In genomic region chr8:72331631-72332030, GRCm38 (mm10) we compare ENCODE assay signal across 20 mouse cellular contexts. TPM values are rescaled to one million over a fixed set of nuclear protein-coding genes. Genes with fewer than 3 reads are reported as not detected.
A peak's percentile ranks its signal among the peaks of the same experiment; 100 is the strongest.
DNase-seq lines count a peak whose midpoint lies in the region; ATAC-seq and TF ChIP-seq lines count a peak whose summit lies in the region.
"Had no signal": no experiment of that assay in that cellular context is flagged by ENCODE, and none has a peak within 500 bp of the region (broad histone marks: within the 10 kb centered on the region; RNA-seq: fewer than 3 reads in every experiment).

No protein-coding gene starts in this region.

- peaks cover 10% of the 10 kb centered on the region; the same call in 1 of the 2 replicates for H3K36me3 ChIP-seq in heart, embryonic 10.5 days
- H3K36me3 ChIP-seq in spleen, adult 2 months (ENCODE audit: control insufficient read depth, insufficient read depth, low read length) = no peaks in the 10 kb centered on the region
- H3K36me3 ChIP-seq in heart, embryonic 15.5 days = peaks cover 9% of the 10 kb centered on the region
- H3K36me3 ChIP-seq: lung, embryonic 15.5 days had no signal

- no peak for TF ChIP-seq CTCF in spleen, adult 2 months (IDR thresholded peaks at IDR 0.05; ENCODE audit: extremely low read depth, insufficient read depth, insufficient read length, insufficient replicate concordance)

- no peak for TF ChIP-seq POLR2A in spleen, adult 2 months (IDR thresholded peaks at IDR 0.05; ENCODE audit: low read depth, low read length)

- H3K4me3 ChIP-seq in heart, embryonic 10.5 days = no peak overlapping the region
- no peak overlapping the region for H3K4me3 ChIP-seq in spleen, adult 2 months (ENCODE audit: extremely low read depth, insufficient read depth, insufficient read length)
- no peak overlapping the region for H3K4me3 ChIP-seq in heart, embryonic 15.5 days
- H3K4me3 ChIP-seq: erythroblast, embryonic 14.5 days; limb, embryonic 13.5 days; liver, embryonic 13.5 days; lung, embryonic 15.5 days; neural tube, embryonic 12.5 days had no signal

- H3K27ac ChIP-seq in heart, embryonic 10.5 days = no peak overlapping the region
- 0 out of 2 replicates have a peak overlapping the region, but pooled peaks have one; percentile 28 for H3K27ac ChIP-seq in spleen, adult 2 months (ENCODE audit: insufficient read depth, low read length)
- H3K27ac ChIP-seq in heart, embryonic 15.5 days = peak overlapping the region; percentile 53
- H3K27ac ChIP-seq: hindbrain, postnatal 0 days; limb, embryonic 13.5 days; liver, embryonic 13.5 days; lung, embryonic 15.5 days; neural tube, embryonic 12.5 days had no signal

- H3K9ac ChIP-seq in heart, embryonic 15.5 days = no peak overlapping the region
- H3K9ac ChIP-seq: limb, embryonic 13.5 days; liver, embryonic 13.5 days; lung, embryonic 15.5 days; neural tube, embryonic 12.5 days had no signal

- H3K4me1 ChIP-seq in heart, embryonic 10.5 days = peaks cover 8% of the 10 kb centered on the region; the same call in 1 of the 2 replicates
- peaks cover 14% of the 10 kb centered on the region; the same call in 1 of the 2 replicates for H3K4me1 ChIP-seq in spleen, adult 2 months (ENCODE audit: control insufficient read depth, insufficient read depth, insufficient read length)
- H3K4me1 ChIP-seq in heart, embryonic 15.5 days (replicated peaks) = peaks cover 7% of the 10 kb centered on the region; the same call in 1 of the 2 replicates
- H3K4me1 ChIP-seq: limb, embryonic 13.5 days; liver, embryonic 13.5 days; lung, embryonic 15.5 days; neural tube, embryonic 12.5 days had no signal

- H3K27me3 ChIP-seq in heart, embryonic 10.5 days (ENCODE audit: insufficient read depth, poor library complexity, severe bottlenecking) = no peaks in the 10 kb centered on the region; the same call in 1 of the 2 replicates
- H3K27me3 ChIP-seq in spleen, adult 2 months (ENCODE audit: control insufficient read depth, insufficient read depth, low read length) = no peaks in the 10 kb centered on the region
- no peaks in the 10 kb centered on the region for H3K27me3 ChIP-seq in heart, embryonic 15.5 days
- H3K27me3 ChIP-seq: limb, embryonic 13.5 days; liver, embryonic 13.5 days; lung, embryonic 15.5 days; neural tube, embryonic 12.5 days had no signal

- H3K9me3 ChIP-seq in heart, embryonic 10.5 days = no peaks in the 10 kb centered on the region
- H3K9me3 ChIP-seq in heart, embryonic 15.5 days (replicated peaks) = no peaks in the 10 kb centered on the region
- H3K9me3 ChIP-seq: limb, embryonic 13.5 days; liver, embryonic 13.5 days; lung, embryonic 15.5 days; neural tube, embryonic 12.5 days had no signal

- DNase-seq in heart, adult 11 months = peak; percentile 95
- DNase-seq in heart, embryonic 10.5 days (ENCODE audit: low spot score) = no peak
- DNase-seq in spleen, adult 2 months (ENCODE audit: low read depth in 1 of 2, low spot score in 2 of 2) = no peak
- DNase-seq in spleen, postnatal 4 days (ENCODE audit: low spot score in 2 of 2) = no peak
- no peak for DNase-seq in right cerebral cortex, postnatal 14 days
- DNase-seq in layer of hippocampus, postnatal 25 days (ENCODE audit: extremely low spot score in 1 of 2, low spot score in 1 of 2) = no peak
- DNase-seq: cerebellum, adult 9-10 months; gastrocnemius, postnatal 14 days; kidney, adult 11 months; liver, embryonic 13.5 days; lung, postnatal 4 days; thymus, postnatal 36 days had no signal

- no peak for ATAC-seq in heart, embryonic 15.5 days (replicated peaks; ENCODE audit: insufficient number of reproducible peaks, insufficient read depth, low FRiP score, low read depth)
- ATAC-seq: forebrain, embryonic 14.5 days; hindbrain, postnatal 0 days had no signal

- 82% methylated on average over 4 of the region's 4 CpGs for WGBS in heart, embryonic 10.5 days
- 82% methylated on average over 4 of the region's 4 CpGs for WGBS in spleen, adult 2 months
- WGBS in heart, embryonic 15.5 days = 72% methylated on average over 4 of the region's 4 CpGs

- no peak overlapping the region for H3K4me2 ChIP-seq in heart, embryonic 15.5 days
- H3K4me2 ChIP-seq: limb, embryonic 13.5 days; liver, embryonic 13.5 days; lung, embryonic 15.5 days; midbrain, embryonic 11.5 days; neural tube, embryonic 12.5 days had no signal

RNA-seq across cellular contexts. Expression of gene Klf2, which starts 12.8 kb away (rescaled TPM):
- 12.8 and 14.1 TPM in 2 replicates for polyA plus RNA-seq in heart, embryonic 10.5 days (2016; fragmentation: Nextera tagmentation; extraction: Ambion mirVana)
- polyA plus RNA-seq in spleen, adult 2 months (2012; rRNA removed) = 219 and 378 TPM in 2 replicates
- polyA plus RNA-seq in heart, embryonic 15.5 days (2015; fragmentation: Nextera tagmentation; extraction: Ambion mirVana) = 18.5 and 19.5 TPM in 2 replicates
- 10 to 100 TPM; 14.3 to 18.0 TPM for total RNA-seq in layer of hippocampus, postnatal 25 days (2021)

RNA-seq across cellular contexts. Expression of gene Gm10282, which starts 26.6 kb away (rescaled TPM):
- 19.8 and 23.4 TPM in 2 replicates for polyA plus RNA-seq in heart, embryonic 10.5 days (2016; fragmentation: Nextera tagmentation; extraction: Ambion mirVana)
- 1.4 and 1.7 TPM in 2 replicates for polyA plus RNA-seq in spleen, adult 2 months (2012; rRNA removed)
- polyA plus RNA-seq in heart, embryonic 15.5 days (2015; fragmentation: Nextera tagmentation; extraction: Ambion mirVana) = 14.8 and 15.9 TPM in 2 replicates
- total RNA-seq in layer of hippocampus, postnatal 25 days (2021) = 1 to 10 TPM; 6.6 to 7.9 TPM

Comparison
In these comparisons a context has a peak if more than half of its experiments do, and no peak if none do; other contexts are left out.
1. RNA of gene Klf2, which starts 12.8 kb away (polyA plus RNA-seq): 219 to 378 TPM in spleen, adult 2 months; 18.5 to 19.5 TPM in heart, embryonic 15.5 days and 12.8 to 14.1 TPM in heart, embryonic 10.5 days; every median in the first group is over 10 times any median in the second.